Mouse (Mus musculus) stomach, postnatal 0 days (tissue): ENCODE data around the gene Aldh1l1. TPM values are rescaled to one million over a fixed set of nuclear protein-coding genes. Genes with fewer than 3 reads are reported as not detected.
A peak's percentile ranks its signal among the peaks of the same experiment; 100 is the strongest.

Source experiments
- ATAC-seq: fragments of 200-750 bp; cut with Nextera tagmentation; 2 replicates; pipeline ENCODE4 v1.8.0; 2017; ENCODE audit not compliant: low FRiP score, low TSS enrichment
- DNase-seq: peaks from one replicate; pipeline ENCODE4 v3.0.0-alpha.2; 2016; ENCODE audit warnings: low spot score
- H3K27ac ChIP-seq: fragments of 300-500 bp; sonication (generic); replicated peaks from 2 replicates; pipeline ENCODE4 v1.5.1; 2014; ENCODE audit warnings: mild to moderate bottlenecking, control low read depth
- H3K27me3 ChIP-seq: fragments of 300-500 bp; sonication (generic); 2 replicates; pipeline ENCODE4 v1.6.1; 2014; ENCODE audit warnings: low read length; ENCODE audit not compliant: control insufficient read depth, insufficient read depth
- H3K36me3 ChIP-seq: fragments of 300-500 bp; sonication (generic); 2 replicates; pipeline ENCODE4 v1.6.1; 2014; ENCODE audit warnings: low read length, mixed read lengths; ENCODE audit not compliant: control insufficient read depth, insufficient read depth
- H3K4me1 ChIP-seq: fragments of 300-500 bp; sonication (generic); replicated peaks from 2 replicates; pipeline ENCODE4 v1.6.1; 2014; ENCODE audit warnings: antibody characterized with exemption; ENCODE audit not compliant: control insufficient read depth, insufficient read depth
- H3K4me2 ChIP-seq: fragments of 300-500 bp; sonication (generic); replicated peaks from 2 replicates; pipeline ENCODE4 v1.6.1; 2014; ENCODE audit warnings: low read depth, mild to moderate bottlenecking, control low read depth, moderate library complexity
- H3K4me3 ChIP-seq: fragments of 300-500 bp; sonication (generic); 2 replicates; pipeline ENCODE4 v1.5.1; 2014; ENCODE audit warnings: low read depth, low read length, control low read depth
- H3K9ac ChIP-seq: fragments of 300-500 bp; sonication (generic); 2 replicates; pipeline ENCODE4 v1.6.1; 2014; ENCODE audit warnings: mild to moderate bottlenecking, low read length, control low read depth, mixed read lengths
- H3K9me3 ChIP-seq: fragments of 300-500 bp; sonication (generic); 2 replicates; pipeline ENCODE4 v1.6.1; 2016; ENCODE audit warnings: low read length; ENCODE audit not compliant: control insufficient read depth
- CTCF ChIP-seq: IDR thresholded peaks from 2 replicates; pipeline ENCODE4 v1.5.1; 2016; ENCODE audit warnings: antibody characterized with exemption, low read depth, mild to moderate bottlenecking, moderate library complexity
- EP300 ChIP-seq: optimal IDR thresholded peaks from 2 replicates; pipeline ENCODE3; 2016; ENCODE audit warnings: antibody characterized with exemption
- WGBS: fragments of 180-500 bp; shearing (Covaris S2); extraction: QIAGEN DNeasy Blood & Tissue Kit; methylation state at CpG from one replicate; pipeline ENCODE4 v1.1.7; 2014; 5-methylcytosine and 5-hydroxymethylcytosine counted together
- polyA plus RNA-seq: library from polyadenylated mRNA; unstranded; fragments of >200 nt; fragmentation: Nextera tagmentation; extraction: Ambion mirVana; gene quantifications from 2 replicates; pipeline ENCODE4 v1.2.1, GENCODE M21; 2015

Gene Aldh1l1
- polyA plus RNA-seq, 1 experiment from 2014 or later = 6.6 TPM

DNA sequence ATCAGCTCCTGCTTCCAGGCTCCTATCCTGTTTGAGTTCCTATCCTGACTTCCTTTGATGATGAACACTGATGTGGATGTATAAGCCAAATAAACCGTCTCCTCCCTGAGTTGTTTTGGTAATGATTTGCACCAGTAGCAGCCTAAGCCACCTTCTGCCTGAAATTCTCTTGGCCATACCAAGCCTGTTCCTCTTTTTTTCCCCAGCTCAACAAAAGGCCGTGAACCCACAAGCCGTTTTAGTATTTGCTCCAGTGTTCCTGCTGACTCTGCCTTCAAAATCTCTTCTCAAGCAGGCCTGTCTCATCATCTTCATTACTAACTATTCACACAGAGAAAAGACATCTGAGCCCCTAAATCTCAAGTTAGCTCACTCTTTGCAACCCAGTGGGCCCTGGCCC, 7.9 kb downstream of the Aldh1l1 start:
- no peaks in the 10 kb centered on the region; the same call in 1 of the 2 replicates for H3K4me1 ChIP-seq
- no peak overlapping the region for H3K4me3 ChIP-seq
- 60% methylated on average over 3 of the region's 3 CpGs for WGBS
- H3K36me3 ChIP-seq = no peaks in the 10 kb centered on the region
- no peak overlapping the region for H3K4me2 ChIP-seq
- no peak for DNase-seq
- H3K9me3 ChIP-seq = no peaks in the 10 kb centered on the region
- TF ChIP-seq EP300 (no peak), CTCF (no peak)
- ATAC-seq = no peak
- no peak overlapping the region for H3K9ac ChIP-seq
- H3K27ac ChIP-seq = no peak overlapping the region
- H3K27me3 ChIP-seq = no peaks in the 10 kb centered on the region

GRCm38 (mm10) chr6:90494566-90494965, 8.3 kb downstream of the Aldh1l1 start:
- H3K9ac ChIP-seq = no peak overlapping the region
- no peaks in the 10 kb centered on the region; the same call in 1 of the 2 replicates for H3K4me1 ChIP-seq
- no peak overlapping the region for H3K27ac ChIP-seq
- DNase-seq = no peak
- 92% methylated on average over 3 of the region's 3 CpGs for WGBS
- TF ChIP-seq CTCF (no peak), EP300 (no peak)
- H3K4me3 ChIP-seq = no peak overlapping the region
- H3K4me2 ChIP-seq = no peak overlapping the region
- no peaks in the 10 kb centered on the region for H3K9me3 ChIP-seq
- H3K27me3 ChIP-seq = no peaks in the 10 kb centered on the region
- no peak for ATAC-seq
- no peaks in the 10 kb centered on the region for H3K36me3 ChIP-seq

DNA sequence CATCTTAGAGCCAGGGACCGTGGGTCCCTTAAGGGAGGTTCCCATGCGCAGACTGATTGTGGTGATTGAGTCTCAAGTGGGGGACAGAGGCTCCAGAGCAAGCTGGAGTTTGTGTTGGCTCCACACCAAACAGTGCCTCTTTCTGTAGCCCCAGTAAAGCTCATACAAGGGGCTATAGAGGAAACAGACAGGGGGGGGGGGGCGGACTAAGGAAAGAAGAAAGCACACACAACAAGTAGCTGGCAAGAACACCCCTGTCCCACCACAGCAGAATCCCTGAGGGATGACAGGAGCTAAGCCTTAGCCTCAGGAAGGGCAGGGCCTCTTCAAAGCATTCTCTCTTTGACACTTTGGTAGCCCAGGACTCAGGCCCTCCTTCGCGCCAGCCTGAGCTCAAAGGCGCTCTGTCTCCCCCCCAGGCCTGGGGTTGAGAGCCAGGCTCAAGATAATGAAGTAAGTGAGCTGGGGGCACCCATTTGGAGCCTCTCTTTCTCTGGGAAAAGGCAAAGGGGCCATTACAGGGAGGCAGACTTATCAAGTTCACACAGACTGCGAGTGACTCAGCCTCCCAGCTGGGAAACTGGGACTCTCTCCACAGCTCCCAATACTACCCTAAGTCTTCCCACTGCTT, 9.2 kb downstream of the Aldh1l1 start:
- ATAC-seq (0 out of 2 replicates have a peak, but pooled peaks have one; percentile 35), DNase-seq (no peak)
- Histone ChIP-seq H3K4me1 (no peaks in the 10 kb centered on the region; the same call in 1 of the 2 replicates), H3K27ac (no peak overlapping the region), H3K36me3 (no peaks in the 10 kb centered on the region), H3K27me3 (no peaks in the 10 kb centered on the region), H3K9ac (no peak overlapping the region), H3K4me2 (no peak overlapping the region), H3K4me3 (no peak overlapping the region), H3K9me3 (no peaks in the 10 kb centered on the region)
- TF ChIP-seq EP300 (no peak), CTCF (no peak)
- 52% methylated on average over 6 of the region's 7 CpGs for WGBS

- H3K27me3 ChIP-seq = no peaks in the 10 kb centered on the region
- H3K4me3 ChIP-seq = no peak overlapping the region
- TF ChIP-seq EP300 (no peak), CTCF (no peak)
- no peak for DNase-seq
- no peak for ATAC-seq
- no peak overlapping the region for H3K9ac ChIP-seq
- no peaks in the 10 kb centered on the region for H3K9me3 ChIP-seq
- H3K36me3 ChIP-seq = no peaks in the 10 kb centered on the region
- no peaks in the 10 kb centered on the region; the same call in 1 of the 2 replicates for H3K4me1 ChIP-seq
- no peak overlapping the region for H3K27ac ChIP-seq
- WGBS = 65% methylated on average over 3 of the region's 3 CpGs
- no peak overlapping the region for H3K4me2 ChIP-seq
Observed at GRCm38 (mm10) chr6:90496217-90496616, 10.0 kb downstream of the Aldh1l1 start.

GRCm38 (mm10) chr6:90499509-90499908, 13.3 kb downstream of the Aldh1l1 start:
- H3K27me3 ChIP-seq = no peaks in the 10 kb centered on the region
- ATAC-seq = no peak
- H3K4me2 ChIP-seq = no peak overlapping the region
- no peak overlapping the region for H3K4me3 ChIP-seq
- H3K27ac ChIP-seq = no peak overlapping the region
- DNase-seq = no peak
- WGBS = 73% methylated on average over 4 of the region's 4 CpGs
- no peaks in the 10 kb centered on the region; the same call in 1 of the 2 replicates for H3K4me1 ChIP-seq
- H3K9ac ChIP-seq = no peak overlapping the region
- no peak for TF ChIP-seq CTCF
- TF ChIP-seq EP300 = no peak
- H3K36me3 ChIP-seq = no peaks in the 10 kb centered on the region
- no peaks in the 10 kb centered on the region for H3K9me3 ChIP-seq

- Histone ChIP-seq H3K36me3 (no peaks in the 10 kb centered on the region), H3K4me2 (no peak overlapping the region), H3K27ac (no peak overlapping the region), H3K9ac (no peak overlapping the region), H3K27me3 (no peaks in the 10 kb centered on the region), H3K9me3 (no peaks in the 10 kb centered on the region), H3K4me1 (no peaks in the 10 kb centered on the region), H3K4me3 (no peak overlapping the region)
- WGBS = 62% methylated on average over 8 of the region's 8 CpGs
- DNase-seq = no peak
- TF ChIP-seq EP300 = no peak
- TF ChIP-seq CTCF = no peak
- ATAC-seq = no peak
Observed at GRCm38 (mm10) chr6:90501222-90501940, 15.2 kb downstream of the Aldh1l1 start.
